Mouse (Mus musculus): ENCODE measurements at regions not wholly inside any gene's neighbourhood (a gene's known extent, or its start where the extent isn't known, plus 50 kb on each side); places are given as distances from the start of the nearest gene placed in this dataset.

- Histone ChIP-seq H3K4me1 (ENCODE audit: control insufficient read depth, insufficient read depth, low read length) (no peaks in the 10 kb centered on the region), H3K4me3 (replicated peaks; ENCODE audit: extremely low read depth, low read depth, low read length) (no peak overlapping the region)
- DNase-seq: no peak
- WGBS: 41% methylated on average over 1 of the region's 1 CpGs
- no peak for TF ChIP-seq CTCF (IDR thresholded peaks at IDR 0.05; ENCODE audit: insufficient read depth, low read length)
Measured at GRCm38 (mm10) chr13:92928551-92928950, 84.0 kb downstream of the Mtx3 start.

- TF ChIP-seq POLR2A (IDR thresholded peaks at IDR 0.05; ENCODE audit: borderline replicate concordance, extremely low read depth, low read depth, low read length) (no peak), CTCF (IDR thresholded peaks at IDR 0.05; ENCODE audit: insufficient read depth, low read length) (no peak)
- DNase-seq: no peak
- 65% methylated on average over 2 of the region's 2 CpGs for WGBS
- no peak overlapping the region for H3K4me3 ChIP-seq (replicated peaks; ENCODE audit: extremely low read depth, low read depth, low read length)
- no peaks in the 10 kb centered on the region for H3K4me1 ChIP-seq (ENCODE audit: control insufficient read depth, insufficient read depth, low read length)
Measured at GRCm38 (mm10) chr13:92931696-92932095, 87.1 kb downstream of the Mtx3 start.

GRCm38 (mm10) chr13:92939032-92939431, 94.5 kb downstream of the Mtx3 start:
- no peaks in the 10 kb centered on the region; the same call in 1 of the 2 replicates for H3K4me1 ChIP-seq (ENCODE audit: control insufficient read depth, insufficient read depth, low read length)
- no peak for DNase-seq
- TF ChIP-seq CTCF (IDR thresholded peaks at IDR 0.05; ENCODE audit: insufficient read depth, low read length): no peak
- no peak for TF ChIP-seq POLR2A (IDR thresholded peaks at IDR 0.05; ENCODE audit: borderline replicate concordance, extremely low read depth, low read depth, low read length)
- 85% methylated on average over 7 of the region's 7 CpGs for WGBS
- H3K4me3 ChIP-seq (replicated peaks; ENCODE audit: extremely low read depth, low read depth, low read length): no peak overlapping the region

GRCm38 (mm10) chr13:92940610-92941009, 96.0 kb downstream of the Mtx3 start:
- DNase-seq: no peak
- Histone ChIP-seq H3K4me1 (ENCODE audit: control insufficient read depth, insufficient read depth, low read length) (no peaks in the 10 kb centered on the region; the same call in 1 of the 2 replicates), H3K4me3 (replicated peaks; ENCODE audit: extremely low read depth, low read depth, low read length) (no peak overlapping the region)
- TF ChIP-seq CTCF (IDR thresholded peaks at IDR 0.05; ENCODE audit: insufficient read depth, low read length) (no peak), POLR2A (IDR thresholded peaks at IDR 0.05; ENCODE audit: borderline replicate concordance, extremely low read depth, low read depth, low read length) (no peak)
- 66% methylated on average over 6 of the region's 6 CpGs for WGBS

- no peak for DNase-seq
- no peak for TF ChIP-seq POLR2A (IDR thresholded peaks at IDR 0.05; ENCODE audit: borderline replicate concordance, extremely low read depth, low read depth, low read length)
- no peak for TF ChIP-seq CTCF (IDR thresholded peaks at IDR 0.05; ENCODE audit: insufficient read depth, low read length)
- Histone ChIP-seq H3K4me1 (ENCODE audit: control insufficient read depth, insufficient read depth, low read length) (no peaks in the 10 kb centered on the region), H3K4me3 (replicated peaks; ENCODE audit: extremely low read depth, low read depth, low read length) (no peak overlapping the region)
- WGBS: 55% methylated on average over 2 of the region's 2 CpGs
Measured at GRCm38 (mm10) chr13:92948560-92948959, 104.0 kb downstream of the Mtx3 start.

GRCm38 (mm10) chr13:92960031-92960430, 115.5 kb downstream of the Mtx3 start:
- WGBS: 45% methylated on average over 4 of the region's 4 CpGs

GRCm38 (mm10) chr13:92962625-92963024, 118.1 kb downstream of the Mtx3 start:
- no peak overlapping the region for H3K4me3 ChIP-seq (replicated peaks; ENCODE audit: extremely low read depth, low read depth, low read length)
- no peak for DNase-seq
- WGBS: 78% methylated on average over 5 of the region's 5 CpGs

More at GRCm38 (mm10) chr13:92960031-92960430, 115.5 kb downstream of the Mtx3 start:
- DNase-seq: no peak
- Histone ChIP-seq H3K4me1 (ENCODE audit: control insufficient read depth, insufficient read depth, low read length) (no peaks in the 10 kb centered on the region), H3K4me3 (replicated peaks; ENCODE audit: extremely low read depth, low read depth, low read length) (no peak overlapping the region)
- no peak for TF ChIP-seq POLR2A (IDR thresholded peaks at IDR 0.05; ENCODE audit: borderline replicate concordance, extremely low read depth, low read depth, low read length)
- TF ChIP-seq CTCF (IDR thresholded peaks at IDR 0.05; ENCODE audit: insufficient read depth, low read length): no peak

GRCm38 (mm10) chr13:92963351-92963895, 118.9 kb downstream of the Mtx3 start:
- TF ChIP-seq CTCF (IDR thresholded peaks at IDR 0.05; ENCODE audit: insufficient read depth, low read length): no peak
- no peak for TF ChIP-seq POLR2A (IDR thresholded peaks at IDR 0.05; ENCODE audit: borderline replicate concordance, extremely low read depth, low read depth, low read length)
- Histone ChIP-seq H3K4me3 (replicated peaks; ENCODE audit: extremely low read depth, low read depth, low read length) (no peak overlapping the region), H3K4me1 (ENCODE audit: control insufficient read depth, insufficient read depth, low read length) (no peaks in the 10 kb centered on the region)
- DNase-seq: no peak
- WGBS: 88% methylated on average over 2 of the region's 2 CpGs

More at GRCm38 (mm10) chr13:92962625-92963024, 118.1 kb downstream of the Mtx3 start:
- no peaks in the 10 kb centered on the region for H3K4me1 ChIP-seq (ENCODE audit: control insufficient read depth, insufficient read depth, low read length)
- TF ChIP-seq CTCF (IDR thresholded peaks at IDR 0.05; ENCODE audit: insufficient read depth, low read length): no peak
- TF ChIP-seq POLR2A (IDR thresholded peaks at IDR 0.05; ENCODE audit: borderline replicate concordance, extremely low read depth, low read depth, low read length): no peak

GRCm38 (mm10) chr13:92964213-92964743, 119.7 kb downstream of the Mtx3 start:
- 50% methylated on average over 5 of the region's 5 CpGs for WGBS
- Histone ChIP-seq H3K4me1 (ENCODE audit: control insufficient read depth, insufficient read depth, low read length) (no peaks in the 10 kb centered on the region), H3K4me3 (replicated peaks; ENCODE audit: extremely low read depth, low read depth, low read length) (no peak overlapping the region)
- no peak for DNase-seq
- no peak for TF ChIP-seq CTCF (IDR thresholded peaks at IDR 0.05; ENCODE audit: insufficient read depth, low read length)
- TF ChIP-seq POLR2A (IDR thresholded peaks at IDR 0.05; ENCODE audit: borderline replicate concordance, extremely low read depth, low read depth, low read length): no peak

GRCm38 (mm10) chr13:92967025-92967610, 122.6 kb downstream of the Mtx3 start:
- DNase-seq: no peak
- WGBS: 48% methylated on average over 1 of the region's 1 CpGs
- TF ChIP-seq POLR2A (IDR thresholded peaks at IDR 0.05; ENCODE audit: borderline replicate concordance, extremely low read depth, low read depth, low read length) (no peak), CTCF (IDR thresholded peaks at IDR 0.05; ENCODE audit: insufficient read depth, low read length) (no peak)
- Histone ChIP-seq H3K4me1 (ENCODE audit: control insufficient read depth, insufficient read depth, low read length) (no peaks in the 10 kb centered on the region), H3K4me3 (replicated peaks; ENCODE audit: extremely low read depth, low read depth, low read length) (no peak overlapping the region)
